Mouse (Mus musculus) cerebellum, adult 2 months (tissue): ENCODE results near the gene Cep128.

Source experiments
- CTCF ChIP-seq: fragments of 200-500 bp; IDR thresholded peaks from 2 replicates; pipeline ENCODE4 v1.5.1; 2011; ENCODE audit warnings: low read depth, mild to moderate bottlenecking, control low read depth, low read length, moderate library complexity, borderline replicate concordance; ENCODE audit not compliant: insufficient read depth
- POLR2A ChIP-seq: fragments of 200-500 bp; IDR thresholded peaks from 2 replicates; pipeline ENCODE4 v1.6.1; 2011; ENCODE audit warnings: low read length, control low read depth, borderline replicate concordance; ENCODE audit not compliant: insufficient read depth

DNA sequence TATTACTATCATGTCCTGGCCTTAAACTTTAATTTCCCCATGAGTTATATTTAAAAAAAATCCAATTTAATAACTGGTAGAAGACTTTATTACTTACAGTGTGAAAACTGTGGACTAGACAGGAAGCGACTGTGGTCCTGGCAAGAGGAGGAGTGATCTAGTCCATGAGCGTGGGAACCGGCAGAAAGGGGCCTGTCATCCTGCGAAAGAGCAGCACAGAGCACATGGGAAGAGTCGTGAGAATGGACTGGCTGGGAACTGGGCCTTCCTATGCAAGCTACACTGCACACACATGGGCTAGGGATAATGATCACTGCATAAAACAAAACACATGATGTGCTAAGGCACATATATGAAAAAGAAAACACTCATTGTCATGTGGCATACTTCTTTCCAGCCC, 375.5 kb downstream of the Cep128 start:
- TF ChIP-seq POLR2A: no peak
- no peak for TF ChIP-seq CTCF
